Mouse (Mus musculus): ENCODE measurements around the gene Ddi2. TPM values are rescaled to one million over a fixed set of nuclear protein-coding genes. Genes with fewer than 3 reads are reported as not detected.

Gene Ddi2
- polyA plus RNA-seq, 1 experiment from 2014 or later: 18.8 TPM

DNA sequence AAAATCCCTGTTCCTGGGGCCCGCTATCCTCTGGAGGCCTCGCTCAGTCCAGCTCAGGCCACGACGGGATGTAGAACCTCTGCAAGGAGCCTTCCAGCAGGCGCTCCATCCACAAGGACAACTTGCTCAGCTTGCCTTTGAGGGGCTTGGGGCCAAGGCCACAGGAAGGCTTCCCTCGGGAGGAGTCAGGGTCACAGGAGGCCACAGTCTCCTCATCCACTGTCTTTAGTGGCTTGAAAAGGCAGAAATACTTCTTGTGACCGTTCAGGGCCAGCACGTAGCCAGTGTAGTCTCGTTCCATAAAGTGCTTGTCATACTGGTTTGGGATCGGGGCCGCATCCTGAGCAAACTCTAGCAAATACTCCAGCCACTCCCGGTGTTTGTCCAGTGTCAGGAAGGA lies 40.3 kb upstream of the Ddi2 start:
- Histone ChIP-seq H3K9me3 (replicated peaks; ENCODE audit: control insufficient read depth, low read length) (no peaks in the 10 kb centered on the region), H3K27ac (ENCODE audit: low read length) (no peak overlapping the region), H3K9ac (ENCODE audit: low read length) (no peak overlapping the region), H3K4me1 (ENCODE audit: control insufficient read depth, insufficient read depth, low read length) (peaks cover 20% of the 10 kb centered on the region), H3K27me3 (ENCODE audit: control insufficient read depth, insufficient read depth, low read length) (no peaks in the 10 kb centered on the region), H3K36me3 (ENCODE audit: control insufficient read depth, insufficient read depth, low read length) (peaks cover 15% of the 10 kb centered on the region; the same call in 1 of the 2 replicates), H3K4me3 (replicated peaks; ENCODE audit: low read length) (no peak overlapping the region), H3K4me2 (ENCODE audit: low read depth, low read length) (no peak overlapping the region)
- 89% methylated on average over 12 of the region's 12 CpGs for WGBS
- ATAC-seq (ENCODE audit: insufficient read depth, low FRiP score): no peak

DNA sequence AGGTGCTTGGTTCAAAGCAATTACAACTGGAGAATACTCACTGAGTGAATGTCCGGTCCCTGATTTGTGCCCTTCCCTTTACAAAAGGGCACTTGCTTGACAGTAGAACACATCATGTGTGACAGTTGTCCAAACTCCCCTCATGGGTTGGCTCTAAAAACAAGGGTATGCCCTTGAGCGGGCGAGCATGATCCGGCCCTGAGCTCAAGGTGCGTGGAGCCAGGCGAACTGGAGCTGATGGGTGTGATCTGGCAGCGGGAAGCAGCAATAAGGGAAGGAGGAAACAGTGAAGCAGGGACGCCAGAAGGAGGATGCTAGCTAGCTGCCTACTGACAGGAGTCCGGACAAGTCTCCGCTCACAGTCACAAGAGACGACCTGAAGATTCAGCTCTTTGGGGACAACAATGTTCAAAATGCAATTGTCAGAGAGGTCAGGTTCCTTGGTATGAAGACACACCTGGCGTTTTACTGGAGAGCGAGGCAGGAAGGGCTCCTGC lies 38.9 kb upstream of the Ddi2 start:
- Histone ChIP-seq H3K27me3 (ENCODE audit: control insufficient read depth, insufficient read depth, low read length) (no peaks in the 10 kb centered on the region), H3K4me1 (ENCODE audit: control insufficient read depth, insufficient read depth, low read length) (peaks cover 11% of the 10 kb centered on the region; the same call in 1 of the 2 replicates), H3K9me3 (replicated peaks; ENCODE audit: control insufficient read depth, low read length) (no peaks in the 10 kb centered on the region), H3K27ac (ENCODE audit: low read length) (no peak overlapping the region), H3K9ac (ENCODE audit: low read length) (no peak overlapping the region), H3K36me3 (ENCODE audit: control insufficient read depth, insufficient read depth, low read length) (peaks cover 15% of the 10 kb centered on the region; the same call in 1 of the 2 replicates), H3K4me2 (ENCODE audit: low read depth, low read length) (no peak overlapping the region), H3K4me3 (replicated peaks; ENCODE audit: low read length) (no peak overlapping the region)
- 90% methylated on average over 13 of the region's 13 CpGs for WGBS
- ATAC-seq (ENCODE audit: insufficient read depth, low FRiP score): no peak

DNA sequence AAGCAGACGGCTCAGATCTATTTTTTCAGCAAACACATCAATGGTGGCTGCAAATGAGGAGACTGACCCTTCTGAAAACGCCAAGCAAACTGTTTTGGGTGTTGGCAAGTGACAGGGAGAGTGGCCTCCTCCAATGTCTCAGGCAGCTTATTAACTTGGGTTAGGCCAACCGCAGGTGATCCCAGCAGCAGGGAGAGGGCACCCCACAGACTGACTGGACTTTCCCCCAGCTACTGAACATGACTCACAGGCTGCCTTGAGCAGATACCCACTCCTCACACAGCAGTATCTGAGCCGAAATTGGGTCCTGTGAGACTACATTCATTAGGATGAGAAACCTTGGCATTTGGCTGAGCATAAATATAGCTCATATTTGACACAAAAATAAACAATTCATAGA lies 37.7 kb upstream of the Ddi2 start:
- Histone ChIP-seq H3K4me1 (ENCODE audit: control insufficient read depth, insufficient read depth, low read length) (no peaks in the 10 kb centered on the region), H3K4me2 (ENCODE audit: low read depth, low read length) (no peak overlapping the region), H3K27me3 (ENCODE audit: control insufficient read depth, insufficient read depth, low read length) (no peaks in the 10 kb centered on the region), H3K9ac (ENCODE audit: low read length) (no peak overlapping the region), H3K4me3 (replicated peaks; ENCODE audit: low read length) (no peak overlapping the region), H3K9me3 (replicated peaks; ENCODE audit: control insufficient read depth, low read length) (no peaks in the 10 kb centered on the region), H3K27ac (ENCODE audit: low read length) (no peak overlapping the region), H3K36me3 (ENCODE audit: control insufficient read depth, insufficient read depth, low read length) (peaks cover 15% of the 10 kb centered on the region; the same call in 1 of the 2 replicates)
- WGBS: 82% methylated on average over 4 of the region's 4 CpGs
- no peak for ATAC-seq (ENCODE audit: insufficient read depth, low FRiP score)

DNA sequence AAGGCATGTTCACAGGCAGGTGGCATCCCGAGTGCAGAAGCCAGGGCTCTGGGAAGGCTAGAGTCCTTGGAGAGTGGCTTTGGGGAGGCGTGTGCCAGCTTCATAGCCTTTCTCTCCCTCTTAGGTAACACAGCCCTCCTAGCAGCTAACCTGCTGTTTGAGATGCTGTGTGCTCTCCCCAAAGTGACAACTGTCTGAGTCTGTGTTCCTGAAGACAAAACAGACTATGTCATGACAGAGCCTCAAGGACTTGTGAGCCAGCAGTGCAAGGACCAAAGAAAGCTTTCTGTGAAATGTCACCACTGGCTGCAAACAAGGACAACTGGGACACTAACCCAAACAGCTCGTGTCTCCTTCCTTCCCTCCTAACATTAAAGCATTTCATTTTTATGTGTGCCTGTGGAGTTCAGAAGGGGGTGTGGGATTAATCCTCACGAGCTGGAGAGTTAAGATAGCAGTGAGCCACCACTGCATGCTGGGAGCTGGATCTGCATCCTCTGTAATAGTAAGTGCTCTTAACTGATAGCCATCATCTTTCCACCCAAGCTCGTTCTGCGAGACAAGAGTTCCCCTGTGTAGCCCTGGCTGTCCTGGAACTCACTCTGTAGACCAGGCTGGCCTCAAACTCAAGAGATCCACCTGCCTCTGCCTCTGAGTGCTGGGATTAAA lies 35.8 kb upstream of the Ddi2 start:
- Histone ChIP-seq H3K36me3 (ENCODE audit: control insufficient read depth, insufficient read depth, low read length) (peaks cover 15% of the 10 kb centered on the region; the same call in 1 of the 2 replicates), H3K4me2 (ENCODE audit: low read depth, low read length) (no peak overlapping the region), H3K27ac (ENCODE audit: low read length) (no peak overlapping the region), H3K9me3 (replicated peaks; ENCODE audit: control insufficient read depth, low read length) (no peaks in the 10 kb centered on the region), H3K4me1 (ENCODE audit: control insufficient read depth, insufficient read depth, low read length) (no peaks in the 10 kb centered on the region), H3K4me3 (replicated peaks; ENCODE audit: low read length) (no peak overlapping the region), H3K27me3 (ENCODE audit: control insufficient read depth, insufficient read depth, low read length) (no peaks in the 10 kb centered on the region), H3K9ac (ENCODE audit: low read length) (no peak overlapping the region)
- ATAC-seq (ENCODE audit: insufficient read depth, low FRiP score): no peak
- 70% methylated on average over 6 of the region's 6 CpGs for WGBS

DNA sequence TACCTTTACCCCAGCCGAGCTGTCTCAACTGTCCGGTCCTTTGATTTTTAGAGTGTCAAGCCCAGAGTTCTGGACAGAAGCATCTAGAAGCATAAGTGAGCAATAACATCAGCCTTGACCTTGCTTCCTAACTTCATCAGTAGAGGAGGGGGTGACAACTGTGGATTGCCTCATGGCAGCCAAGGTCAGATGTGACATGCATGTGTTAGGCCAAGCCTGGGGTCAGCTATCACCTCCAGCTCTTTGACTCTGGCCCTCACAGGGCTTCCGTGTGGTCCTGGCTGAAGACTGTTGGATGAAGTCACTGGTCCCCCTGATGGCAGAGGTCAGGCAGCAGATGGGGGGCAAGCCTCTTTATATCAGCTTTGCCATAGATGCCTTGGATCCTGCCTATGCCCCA lies 33.9 kb upstream of the Ddi2 start:
- 86% methylated on average over 3 of the region's 3 CpGs for WGBS
- no peak overlapping the region for H3K27ac ChIP-seq (ENCODE audit: low read length)
- no peak overlapping the region for H3K4me3 ChIP-seq (replicated peaks; ENCODE audit: low read length)
- ATAC-seq (ENCODE audit: insufficient read depth, low FRiP score): no peak
- H3K36me3 ChIP-seq (ENCODE audit: control insufficient read depth, insufficient read depth, low read length): peaks cover 5% of the 10 kb centered on the region; the same call in 1 of the 2 replicates
- H3K4me1 ChIP-seq (ENCODE audit: control insufficient read depth, insufficient read depth, low read length): peaks cover 1% of the 10 kb centered on the region; the same call in 1 of the 2 replicates
- no peak overlapping the region for H3K9ac ChIP-seq (ENCODE audit: low read length)
- no peaks in the 10 kb centered on the region for H3K27me3 ChIP-seq (ENCODE audit: control insufficient read depth, insufficient read depth, low read length)
- H3K4me2 ChIP-seq (ENCODE audit: low read depth, low read length): no peak overlapping the region
- H3K9me3 ChIP-seq (replicated peaks; ENCODE audit: control insufficient read depth, low read length): no peaks in the 10 kb centered on the region

DNA sequence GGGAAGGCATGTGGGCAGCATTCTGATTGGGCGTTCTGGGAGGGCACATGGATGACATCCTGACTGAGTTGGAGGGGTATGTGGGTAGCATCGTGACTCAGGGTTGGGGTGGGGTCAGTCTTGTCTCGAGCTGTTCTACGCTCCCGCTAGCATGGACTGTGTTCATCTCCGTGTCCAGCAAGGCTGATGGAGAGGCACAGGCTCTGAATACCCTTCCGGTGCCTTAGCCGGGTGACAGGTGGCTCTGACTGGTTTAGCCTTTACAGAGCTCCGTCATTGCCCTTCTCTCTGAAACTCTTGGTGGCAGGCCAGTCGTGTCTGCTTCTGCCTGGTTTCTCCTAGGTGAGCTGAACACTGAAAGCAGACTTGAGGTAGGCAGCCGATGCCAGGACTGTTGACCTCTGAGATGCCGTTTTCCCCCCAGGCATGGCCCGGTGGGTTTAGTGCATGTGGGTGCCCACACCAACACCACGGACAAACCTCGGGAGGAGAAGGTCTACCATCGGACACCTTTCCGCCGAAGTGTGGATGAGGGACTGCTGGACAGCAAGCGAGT lies 32.2 kb upstream of the Ddi2 start:
- WGBS: 89% methylated on average over 19 of the region's 19 CpGs
- ATAC-seq (ENCODE audit: insufficient read depth, low FRiP score): no peak
- no peak overlapping the region for H3K4me3 ChIP-seq (replicated peaks; ENCODE audit: low read length)
- no peaks in the 10 kb centered on the region for H3K36me3 ChIP-seq (ENCODE audit: control insufficient read depth, insufficient read depth, low read length)
- H3K27me3 ChIP-seq (ENCODE audit: control insufficient read depth, insufficient read depth, low read length): no peaks in the 10 kb centered on the region
- H3K27ac ChIP-seq (ENCODE audit: low read length): no peak overlapping the region
- no peak overlapping the region for H3K9ac ChIP-seq (ENCODE audit: low read length)
- no peak overlapping the region for H3K4me2 ChIP-seq (ENCODE audit: low read depth, low read length)
- H3K9me3 ChIP-seq (replicated peaks; ENCODE audit: control insufficient read depth, low read length): no peaks in the 10 kb centered on the region
- H3K4me1 ChIP-seq (ENCODE audit: control insufficient read depth, insufficient read depth, low read length): peaks cover 10% of the 10 kb centered on the region; the same call in 1 of the 2 replicates

DNA sequence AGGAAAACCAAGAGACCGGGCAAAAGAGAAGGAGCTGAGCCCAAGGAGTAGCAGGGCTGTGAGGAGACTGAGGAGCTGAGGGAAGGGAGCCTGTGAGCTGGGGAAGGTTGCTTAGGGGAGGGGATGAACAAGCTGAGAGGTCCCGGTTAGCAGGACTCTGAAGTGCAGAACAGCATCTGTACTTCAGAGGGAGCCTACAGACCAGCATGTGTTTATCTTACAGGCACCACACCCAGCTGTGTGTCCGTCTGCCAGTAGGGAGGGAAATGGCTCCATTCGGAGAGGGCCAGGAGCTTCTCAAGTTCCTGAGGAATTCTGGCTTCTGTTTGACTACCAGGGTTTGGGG lies 28.8 kb upstream of the Ddi2 start:
- H3K9ac ChIP-seq (ENCODE audit: low read length): no peak overlapping the region
- peaks cover 10% of the 10 kb centered on the region; the same call in 1 of the 2 replicates for H3K4me1 ChIP-seq (ENCODE audit: control insufficient read depth, insufficient read depth, low read length)
- no peaks in the 10 kb centered on the region for H3K27me3 ChIP-seq (ENCODE audit: control insufficient read depth, insufficient read depth, low read length)
- 8% methylated on average over 4 of the region's 4 CpGs for WGBS
- H3K36me3 ChIP-seq (ENCODE audit: control insufficient read depth, insufficient read depth, low read length): no peaks in the 10 kb centered on the region
- no peak overlapping the region for H3K4me3 ChIP-seq (replicated peaks; ENCODE audit: low read length)
- H3K27ac ChIP-seq (ENCODE audit: low read length): no peak overlapping the region
- H3K9me3 ChIP-seq (replicated peaks; ENCODE audit: control insufficient read depth, low read length): no peaks in the 10 kb centered on the region
- ATAC-seq (ENCODE audit: insufficient read depth, low FRiP score): peak; percentile 79; the same call in 1 of the 2 replicates
- no peak overlapping the region for H3K4me2 ChIP-seq (ENCODE audit: low read depth, low read length)

DNA sequence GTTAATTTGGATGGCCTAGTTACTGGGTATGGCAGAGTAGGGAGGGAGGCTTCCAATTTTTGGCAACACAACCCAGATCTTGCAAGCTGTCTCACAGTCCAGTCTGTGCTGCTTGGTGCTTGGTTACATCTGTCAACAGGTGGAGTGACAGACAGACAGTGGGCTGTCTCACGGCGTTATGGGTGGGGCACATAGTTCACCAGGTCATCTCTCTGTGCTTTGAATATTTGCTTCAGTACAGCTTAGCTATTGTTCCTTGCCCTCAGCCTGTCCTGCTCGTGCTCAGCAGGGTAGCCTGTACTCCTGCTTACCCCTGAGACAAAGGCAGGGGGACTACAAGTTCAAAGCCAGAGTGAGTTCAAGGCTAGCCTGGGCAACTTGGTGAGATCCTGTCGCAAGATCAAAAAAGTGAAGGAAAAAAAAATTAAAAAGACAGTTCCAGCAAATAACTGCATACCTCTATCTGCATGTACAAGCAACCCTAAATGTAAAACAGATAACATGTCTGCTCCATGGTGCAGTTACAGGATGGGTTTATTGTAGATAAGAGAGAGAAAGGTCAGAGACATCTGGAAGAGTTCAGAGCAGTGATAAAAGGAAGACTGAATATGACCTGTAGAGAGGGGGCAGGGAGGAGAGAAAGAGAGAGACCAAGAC lies 28.3 kb upstream of the Ddi2 start:
- Histone ChIP-seq H3K9ac (ENCODE audit: low read length) (no peak overlapping the region), H3K27ac (ENCODE audit: low read length) (no peak overlapping the region), H3K4me1 (ENCODE audit: control insufficient read depth, insufficient read depth, low read length) (peaks cover 10% of the 10 kb centered on the region; the same call in 1 of the 2 replicates), H3K4me3 (replicated peaks; ENCODE audit: low read length) (no peak overlapping the region), H3K4me2 (ENCODE audit: low read depth, low read length) (no peak overlapping the region), H3K9me3 (replicated peaks; ENCODE audit: control insufficient read depth, low read length) (no peaks in the 10 kb centered on the region), H3K27me3 (ENCODE audit: control insufficient read depth, insufficient read depth, low read length) (no peaks in the 10 kb centered on the region), H3K36me3 (ENCODE audit: control insufficient read depth, insufficient read depth, low read length) (no peaks in the 10 kb centered on the region)
- WGBS: 42% methylated on average over 4 of the region's 4 CpGs
- ATAC-seq (ENCODE audit: insufficient read depth, low FRiP score): peak; percentile 56

DNA sequence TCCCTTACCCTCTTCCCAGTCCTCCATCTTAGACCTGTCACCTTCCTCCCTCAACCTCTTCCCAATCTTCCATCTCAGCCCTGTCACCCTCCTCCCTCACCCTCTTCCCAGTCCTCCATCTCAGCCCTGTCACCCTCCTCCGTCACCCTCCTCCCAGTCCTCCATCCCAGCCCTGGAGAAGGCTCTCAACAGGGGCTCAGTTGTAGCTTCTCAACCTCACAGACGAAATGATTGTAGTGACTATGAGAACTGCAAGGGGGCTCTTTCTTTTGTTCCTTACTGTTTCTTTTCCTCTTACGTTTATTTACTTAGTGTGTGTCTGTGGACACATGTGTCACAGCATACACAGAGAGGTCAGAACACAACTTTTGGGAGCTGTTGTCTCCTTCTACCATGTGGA lies 27.6 kb upstream of the Ddi2 start:
- WGBS: 62% methylated on average over 3 of the region's 3 CpGs
- Histone ChIP-seq H3K9me3 (replicated peaks; ENCODE audit: control insufficient read depth, low read length) (no peaks in the 10 kb centered on the region), H3K27ac (ENCODE audit: low read length) (no peak overlapping the region), H3K4me3 (replicated peaks; ENCODE audit: low read length) (no peak overlapping the region), H3K27me3 (ENCODE audit: control insufficient read depth, insufficient read depth, low read length) (no peaks in the 10 kb centered on the region), H3K36me3 (ENCODE audit: control insufficient read depth, insufficient read depth, low read length) (no peaks in the 10 kb centered on the region), H3K4me2 (ENCODE audit: low read depth, low read length) (no peak overlapping the region), H3K9ac (ENCODE audit: low read length) (no peak overlapping the region), H3K4me1 (ENCODE audit: control insufficient read depth, insufficient read depth, low read length) (peaks cover 10% of the 10 kb centered on the region; the same call in 1 of the 2 replicates)
- ATAC-seq (ENCODE audit: insufficient read depth, low FRiP score): no peak

Measured in stomach, embryonic 16.5 days (tissue).